8 mouse cellular contexts compared by ENCODE assay signal in the genomic region with DNA sequence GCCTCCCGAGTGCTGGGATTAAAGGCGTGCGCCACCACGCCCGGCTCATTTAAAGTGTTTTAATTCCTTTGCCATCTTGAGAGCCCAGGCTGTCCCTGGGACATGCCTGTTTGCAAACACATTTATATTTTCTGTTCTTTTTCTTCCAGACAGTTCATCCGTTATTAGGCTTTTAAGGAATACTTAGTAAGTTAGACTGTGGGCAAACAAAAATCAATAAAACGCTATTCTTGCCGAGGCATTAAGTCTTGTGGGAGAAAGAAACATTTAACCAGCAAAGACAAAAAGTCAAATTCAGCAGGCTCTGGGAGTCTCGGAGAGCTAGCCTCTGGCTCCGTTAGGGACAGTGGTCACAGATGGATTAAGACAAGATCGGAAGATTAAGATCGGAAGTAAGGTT. TPM values are rescaled to one million over a fixed set of nuclear protein-coding genes. Genes with fewer than 3 reads are reported as not detected.
A peak's percentile ranks its signal among the peaks of the same experiment; 100 is the strongest.
DNase-seq lines count a peak whose midpoint lies in the region; ATAC-seq and TF ChIP-seq lines count a peak whose summit lies in the region.

No protein-coding gene starts in this region.

- DNase-seq in kidney, adult 2 months, result no peak
- DNase-seq in right cerebral cortex, adult 2 months (ENCODE audit: low spot score in 2 of 2), result no peak
- no peak for DNase-seq in left cerebral cortex, adult 9 months (ENCODE audit: low spot score in 2 of 2)

- ATAC-seq in forebrain, embryonic 12.5 days (ENCODE audit: low FRiP score), result no peak
- no peak for ATAC-seq in forebrain, embryonic 16.5 days
- no peak for ATAC-seq in kidney, embryonic 16.5 days (ENCODE audit: low FRiP score, low TSS enrichment)
- no peak for ATAC-seq in hindbrain, embryonic 15.5 days (ENCODE audit: low FRiP score, low read depth)
- no peak for ATAC-seq in midbrain, embryonic 15.5 days (replicated peaks)

- H3K4me1 ChIP-seq in forebrain, embryonic 12.5 days, result peaks cover 8% of the 10 kb centered on the region
- H3K4me1 ChIP-seq in forebrain, embryonic 16.5 days (replicated peaks; ENCODE audit: control insufficient read depth, insufficient read depth, low read length), result peaks cover 11% of the 10 kb centered on the region; the same call in 1 of the 2 replicates
- H3K4me1 ChIP-seq in kidney, embryonic 16.5 days (ENCODE audit: insufficient read depth, low read length), result peaks cover 15% of the 10 kb centered on the region
- no peaks in the 10 kb centered on the region for H3K4me1 ChIP-seq in kidney, adult 2 months (ENCODE audit: control insufficient read depth, insufficient read depth, low read length)
- peaks cover 18% of the 10 kb centered on the region for H3K4me1 ChIP-seq in hindbrain, embryonic 15.5 days (replicated peaks)
- H3K4me1 ChIP-seq in midbrain, embryonic 15.5 days, result peaks cover 19% of the 10 kb centered on the region

- H3K9ac ChIP-seq in forebrain, embryonic 12.5 days, result no peak overlapping the region
- no peak overlapping the region for H3K9ac ChIP-seq in forebrain, embryonic 16.5 days (replicated peaks; ENCODE audit: low read depth, low read length)
- H3K9ac ChIP-seq in kidney, embryonic 16.5 days (replicated peaks; ENCODE audit: low read length), result no peak overlapping the region
- no peak overlapping the region for H3K9ac ChIP-seq in hindbrain, embryonic 15.5 days
- no peak overlapping the region for H3K9ac ChIP-seq in midbrain, embryonic 15.5 days

- H3K27ac ChIP-seq in forebrain, embryonic 12.5 days, result no peak overlapping the region
- H3K27ac ChIP-seq in forebrain, embryonic 16.5 days (ENCODE audit: low read length), result no peak overlapping the region
- no peak overlapping the region for H3K27ac ChIP-seq in kidney, embryonic 16.5 days (ENCODE audit: low read length)
- no peak overlapping the region for H3K27ac ChIP-seq in kidney, adult 2 months (ENCODE audit: insufficient read depth, low read depth, low read length)
- H3K27ac ChIP-seq in hindbrain, embryonic 15.5 days (replicated peaks), result no peak overlapping the region
- H3K27ac ChIP-seq in midbrain, embryonic 15.5 days, result no peak overlapping the region

- no peak overlapping the region for H3K4me3 ChIP-seq in forebrain, embryonic 12.5 days (replicated peaks)
- H3K4me3 ChIP-seq in forebrain, embryonic 16.5 days (replicated peaks; ENCODE audit: low read length), result no peak overlapping the region
- H3K4me3 ChIP-seq in kidney, embryonic 16.5 days (ENCODE audit: low read length), result no peak overlapping the region
- no peak overlapping the region for H3K4me3 ChIP-seq in kidney, adult 2 months (ENCODE audit: insufficient read depth, low read depth, low read length)
- H3K4me3 ChIP-seq in hindbrain, embryonic 15.5 days, result no peak overlapping the region
- no peak overlapping the region for H3K4me3 ChIP-seq in midbrain, embryonic 15.5 days

- no peaks in the 10 kb centered on the region for H3K9me3 ChIP-seq in forebrain, embryonic 12.5 days
- no peaks in the 10 kb centered on the region for H3K9me3 ChIP-seq in forebrain, embryonic 16.5 days (ENCODE audit: control insufficient read depth, low read length)
- H3K9me3 ChIP-seq in kidney, embryonic 16.5 days (ENCODE audit: low read length), result no peaks in the 10 kb centered on the region
- H3K9me3 ChIP-seq in hindbrain, embryonic 15.5 days, result no peaks in the 10 kb centered on the region
- no peaks in the 10 kb centered on the region for H3K9me3 ChIP-seq in midbrain, embryonic 15.5 days

- no peaks in the 10 kb centered on the region for H3K36me3 ChIP-seq in forebrain, embryonic 12.5 days (replicated peaks)
- H3K36me3 ChIP-seq in forebrain, embryonic 16.5 days (ENCODE audit: control insufficient read depth, insufficient read depth), result no peaks in the 10 kb centered on the region
- no peaks in the 10 kb centered on the region for H3K36me3 ChIP-seq in kidney, embryonic 16.5 days (ENCODE audit: insufficient read depth, low read length)
- H3K36me3 ChIP-seq in kidney, adult 2 months (ENCODE audit: control insufficient read depth, insufficient read depth, low read length), result no peaks in the 10 kb centered on the region
- H3K36me3 ChIP-seq in hindbrain, embryonic 15.5 days, result no peaks in the 10 kb centered on the region
- no peaks in the 10 kb centered on the region for H3K36me3 ChIP-seq in midbrain, embryonic 15.5 days (replicated peaks)

- no peak for TF ChIP-seq POLR2A in kidney, adult 2 months (IDR thresholded peaks at IDR 0.05; ENCODE audit: low read depth, low read length)

- H3K4me2 ChIP-seq in forebrain, embryonic 12.5 days, result 0 out of 2 replicates have a peak overlapping the region, but pooled peaks have one; percentile 28
- no peak overlapping the region for H3K4me2 ChIP-seq in forebrain, embryonic 16.5 days (ENCODE audit: low read length)
- H3K4me2 ChIP-seq in kidney, embryonic 16.5 days (replicated peaks; ENCODE audit: low read depth, low read length), result peak overlapping the region; percentile 44
- H3K4me2 ChIP-seq in hindbrain, embryonic 15.5 days, result peak overlapping the region; percentile 51
- H3K4me2 ChIP-seq in midbrain, embryonic 15.5 days, result peak overlapping the region; percentile 42

- peaks cover 25% of the 10 kb centered on the region for H3K27me3 ChIP-seq in forebrain, embryonic 12.5 days
- H3K27me3 ChIP-seq in forebrain, embryonic 16.5 days (replicated peaks; ENCODE audit: control insufficient read depth, insufficient read depth, low read length), result no peaks in the 10 kb centered on the region
- no peaks in the 10 kb centered on the region for H3K27me3 ChIP-seq in kidney, embryonic 16.5 days (ENCODE audit: insufficient read depth, low read length)
- H3K27me3 ChIP-seq in kidney, adult 2 months (replicated peaks; ENCODE audit: control insufficient read depth, insufficient read depth, low read length), result no peaks in the 10 kb centered on the region
- H3K27me3 ChIP-seq in hindbrain, embryonic 15.5 days, result 0 out of 2 replicates have a peak, but pooled peaks cover 3% of the 10 kb centered on the region
- peaks cover 5% of the 10 kb centered on the region; the same call in 1 of the 2 replicates for H3K27me3 ChIP-seq in midbrain, embryonic 15.5 days (replicated peaks)

- no peak for TF ChIP-seq CTCF in kidney, adult 2 months (conservative IDR thresholded peaks at IDR 0.05; ENCODE audit: insufficient read depth, insufficient read length, low read depth, low read length)

- 78% methylated on average over 12 of the region's 12 CpGs for WGBS in forebrain, embryonic 12.5 days
- 74% methylated on average over 12 of the region's 12 CpGs for WGBS in forebrain, embryonic 16.5 days
- WGBS in kidney, embryonic 16.5 days, result 72% methylated on average over 12 of the region's 12 CpGs
- 77% methylated on average over 12 of the region's 12 CpGs for WGBS in kidney, adult 2 months
- WGBS in hindbrain, embryonic 15.5 days, result 68% methylated on average over 12 of the region's 12 CpGs
- WGBS in midbrain, embryonic 15.5 days, result 60% methylated on average over 12 of the region's 12 CpGs

RNA-seq across cellular contexts. Expression of a gene that starts 52.0 kb away (rescaled TPM):
- 301 and 313 TPM in 2 replicates for polyA plus RNA-seq in forebrain, embryonic 12.5 days (2016; fragmentation: Nextera tagmentation; extraction: Ambion mirVana)
- 203 and 225 TPM in 2 replicates for polyA plus RNA-seq in forebrain, embryonic 16.5 days (2015; fragmentation: Nextera tagmentation; extraction: Ambion mirVana)
- 151 and 171 TPM in 2 replicates for polyA plus RNA-seq in kidney, embryonic 16.5 days (2015; fragmentation: Nextera tagmentation; extraction: Ambion mirVana)
- 26.9 and 30.1 TPM in 2 replicates for polyA plus RNA-seq in kidney, adult 2 months (2012; rRNA removed)
- polyA plus RNA-seq in hindbrain, embryonic 15.5 days (2015; fragmentation: Nextera tagmentation; extraction: Ambion mirVana), result 123 and 126 TPM in 2 replicates
- 148 and 154 TPM in 2 replicates for polyA plus RNA-seq in midbrain, embryonic 15.5 days (2015; fragmentation: Nextera tagmentation; extraction: Ambion mirVana)
